Mouse (Mus musculus): ENCODE data around the gene Lsm11.

DNA sequence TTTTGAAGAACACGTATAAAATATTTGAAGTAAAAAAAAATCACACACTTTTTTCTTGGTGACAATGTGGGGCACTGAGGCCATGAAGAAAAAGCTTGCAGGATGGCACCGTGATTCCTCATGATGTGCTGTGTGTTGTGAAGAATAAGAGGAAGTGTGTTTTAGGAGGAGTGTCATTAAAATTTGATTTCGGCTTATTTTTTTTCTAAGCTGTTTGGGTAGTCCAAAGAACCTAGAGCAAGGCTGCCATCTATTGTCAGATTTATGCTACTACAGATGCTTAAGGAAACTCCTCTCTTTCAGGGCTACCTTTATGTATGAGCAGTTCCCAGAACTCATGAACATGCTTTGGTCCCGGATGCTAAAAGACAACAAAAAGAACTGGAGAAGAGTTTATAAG is 60.7 kb downstream of the Lsm11 start:
- peak; percentile 84 to 92 for TF ChIP-seq CTCF (conservative IDR thresholded peaks at IDR 0.05 in 1 of 2, IDR thresholded peaks at IDR 0.05 in 1 of 2; ENCODE audit: low read depth in 2 of 2, low read length in 2 of 2)
- no peak for TF ChIP-seq TCF12 (IDR thresholded peaks at IDR 0.05; ENCODE audit: low read depth, low read length)
- no peak for TF ChIP-seq POLR2AphosphoS2 (IDR thresholded peaks at IDR 0.05; ENCODE audit: low read depth, low read length)
- no peak for TF ChIP-seq POLR2A (IDR thresholded peaks at IDR 0.05; ENCODE audit: low read depth, low read length)
- no peak for TF ChIP-seq E2F4 (IDR thresholded peaks at IDR 0.05; ENCODE audit: insufficient replicate concordance, low read depth, low read length)
- TF ChIP-seq JUND (conservative IDR thresholded peaks at IDR 0.05; ENCODE audit: low read depth, low read length): no peak

Data from CH12.LX (cell line).